Mouse (Mus musculus) neural tube, embryonic 13.5 days (tissue): ENCODE measurements around the gene Serpinb9b. TPM values are rescaled to one million over a fixed set of nuclear protein-coding genes. Genes with fewer than 3 reads are reported as not detected.

Experiments
- ATAC-seq: fragments of 200-750 bp; cut with Nextera tagmentation; 2 replicates; pipeline ENCODE4 v1.8.0; 2017; ENCODE audit warnings: low read depth, mild to moderate bottlenecking, moderate TSS enrichment, moderate library complexity
- H3K27ac ChIP-seq: fragments of 300-500 bp; sonication (generic); replicated peaks from 2 replicates; pipeline ENCODE4 v1.5.1; 2015; ENCODE audit warnings: moderate library complexity, mild to moderate bottlenecking, inconsistent platforms
- H3K27me3 ChIP-seq: fragments of 300-500 bp; sonication (generic); 2 replicates; pipeline ENCODE4 v1.6.1; 2015; ENCODE audit warnings: mild to moderate bottlenecking, inconsistent platforms
- H3K36me3 ChIP-seq: fragments of 300-500 bp; sonication (generic); 2 replicates; pipeline ENCODE4 v1.6.1; 2015; ENCODE audit warnings: mild to moderate bottlenecking, inconsistent platforms
- H3K4me1 ChIP-seq: fragments of 300-500 bp; sonication (generic); replicated peaks from 2 replicates; pipeline ENCODE4 v1.6.1; 2015; ENCODE audit warnings: inconsistent platforms
- H3K4me2 ChIP-seq: fragments of 300-500 bp; sonication (generic); 2 replicates; pipeline ENCODE4 v1.6.1; 2015; ENCODE audit warnings: inconsistent platforms, mild to moderate bottlenecking, moderate library complexity
- H3K4me3 ChIP-seq: fragments of 300-500 bp; sonication (generic); 2 replicates; pipeline ENCODE4 v1.5.1; 2015; ENCODE audit warnings: mild to moderate bottlenecking, inconsistent platforms
- H3K9ac ChIP-seq: fragments of 300-500 bp; sonication (generic); 2 replicates; pipeline ENCODE4 v1.6.1; 2015; ENCODE audit warnings: moderate library complexity, mild to moderate bottlenecking, inconsistent platforms
- H3K9me3 ChIP-seq: fragments of 300-500 bp; sonication (generic); 2 replicates; pipeline ENCODE4 v1.6.1; 2016; ENCODE audit warnings: inconsistent platforms
- WGBS: fragments of 180-500 bp; shearing (Covaris S2); methylation state at CpG from one replicate; pipeline ENCODE4 v1.1.7; 2015; 5-methylcytosine and 5-hydroxymethylcytosine counted together
- polyA plus RNA-seq: library from polyadenylated mRNA; unstranded; fragments of >200 nt; fragmentation: Nextera tagmentation; extraction: Ambion mirVana; gene quantifications from 2 replicates; pipeline ENCODE4 v1.2.1, GENCODE M21; 2015

Gene Serpinb9b
- polyA plus RNA-seq, 1 experiment from 2014 or later, result 0.29 TPM

DNA sequence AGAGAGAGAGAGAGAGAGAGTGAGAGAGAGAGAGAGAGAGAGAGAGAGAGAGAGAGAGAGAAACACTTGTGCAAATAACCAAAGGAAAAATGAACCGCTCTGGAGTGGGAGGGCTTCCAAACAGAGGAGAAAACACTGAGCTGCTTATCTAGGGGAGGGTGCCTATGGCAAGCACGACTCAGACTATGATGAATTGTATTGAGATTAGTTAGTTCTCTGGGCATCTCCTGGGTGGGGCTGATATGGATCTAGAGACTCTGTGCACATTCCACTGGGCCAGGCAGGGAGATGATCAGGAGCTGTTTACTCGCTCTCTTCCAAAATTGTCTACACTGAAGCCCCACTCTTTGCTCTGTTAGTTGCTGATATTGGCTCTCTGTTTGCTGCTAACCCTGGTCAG is 24.5 kb downstream of the Serpinb9b start:
- no peak overlapping the region for H3K4me2 ChIP-seq
- no peak overlapping the region for H3K27ac ChIP-seq
- H3K27me3 ChIP-seq, result no peaks in the 10 kb centered on the region
- H3K4me1 ChIP-seq, result no peaks in the 10 kb centered on the region
- no peak overlapping the region for H3K4me3 ChIP-seq
- no peak for ATAC-seq
- no peak overlapping the region for H3K9ac ChIP-seq
- WGBS, result 75% methylated on average over 3 of the region's 3 CpGs
- H3K36me3 ChIP-seq, result no peaks in the 10 kb centered on the region
- no peaks in the 10 kb centered on the region for H3K9me3 ChIP-seq

DNA sequence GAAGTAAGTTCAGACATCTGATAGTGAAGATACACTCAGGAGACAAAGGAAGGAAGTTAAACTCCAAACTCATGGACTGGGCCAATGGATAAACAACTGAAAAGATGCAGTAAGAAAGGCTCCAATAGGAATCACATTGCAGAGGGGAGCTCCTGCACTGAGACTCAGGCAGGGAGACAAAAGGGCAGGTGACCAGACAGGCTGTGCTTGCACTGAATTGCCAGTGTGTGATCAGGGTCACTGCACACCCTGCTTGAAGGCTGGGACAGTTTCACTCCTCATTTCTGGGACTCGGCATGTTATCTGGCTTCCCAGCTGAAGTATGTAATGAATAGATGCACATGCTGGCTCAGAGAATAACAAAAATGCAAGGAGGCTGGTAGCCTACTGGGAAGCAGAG is 35.8 kb downstream of the Serpinb9b start:
- no peaks in the 10 kb centered on the region for H3K9me3 ChIP-seq
- H3K4me1 ChIP-seq, result no peaks in the 10 kb centered on the region
- WGBS, result 77% methylated on average over 1 of the region's 1 CpGs
- no peak for ATAC-seq
- no peak overlapping the region for H3K27ac ChIP-seq
- no peak overlapping the region for H3K9ac ChIP-seq
- H3K4me3 ChIP-seq, result no peak overlapping the region
- no peaks in the 10 kb centered on the region for H3K27me3 ChIP-seq
- no peaks in the 10 kb centered on the region for H3K36me3 ChIP-seq
- no peak overlapping the region for H3K4me2 ChIP-seq

DNA sequence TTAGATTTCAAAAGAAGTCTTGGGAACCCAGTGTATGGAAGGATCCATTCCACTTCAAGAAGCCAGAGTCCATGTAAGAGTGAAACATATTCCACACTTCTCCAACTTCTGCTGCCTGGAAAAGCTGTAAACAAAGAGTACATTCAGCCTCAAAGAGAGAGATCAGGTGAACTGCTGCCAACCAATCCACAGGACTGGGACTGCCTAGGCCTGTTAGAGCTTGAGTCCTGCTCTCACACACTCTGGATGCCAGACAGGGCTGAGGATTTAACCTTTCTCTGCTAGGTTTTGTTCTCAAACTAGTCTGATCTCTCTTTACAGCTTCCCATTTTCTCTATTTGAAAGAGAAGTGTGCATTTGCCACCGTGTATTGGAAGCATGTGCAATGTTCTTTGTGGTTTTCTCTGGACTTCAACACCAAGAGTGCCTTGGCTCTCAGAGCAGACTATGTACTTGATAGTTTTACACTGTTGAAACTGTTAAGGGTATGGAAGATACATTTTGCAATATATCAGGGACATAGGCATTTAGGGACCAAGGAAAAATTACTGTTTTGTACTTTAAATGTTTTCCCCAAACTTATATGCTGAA is 40.3 kb downstream of the Serpinb9b start:
- Histone ChIP-seq H3K9ac (no peak overlapping the region), H3K27me3 (no peaks in the 10 kb centered on the region), H3K4me2 (no peak overlapping the region), H3K4me1 (no peaks in the 10 kb centered on the region), H3K27ac (no peak overlapping the region), H3K4me3 (no peak overlapping the region), H3K9me3 (0 out of 2 replicates have a peak, but pooled peaks cover 3% of the 10 kb centered on the region), H3K36me3 (no peaks in the 10 kb centered on the region)
- no peak for ATAC-seq
- 81% methylated on average over 1 of the region's 1 CpGs for WGBS

DNA sequence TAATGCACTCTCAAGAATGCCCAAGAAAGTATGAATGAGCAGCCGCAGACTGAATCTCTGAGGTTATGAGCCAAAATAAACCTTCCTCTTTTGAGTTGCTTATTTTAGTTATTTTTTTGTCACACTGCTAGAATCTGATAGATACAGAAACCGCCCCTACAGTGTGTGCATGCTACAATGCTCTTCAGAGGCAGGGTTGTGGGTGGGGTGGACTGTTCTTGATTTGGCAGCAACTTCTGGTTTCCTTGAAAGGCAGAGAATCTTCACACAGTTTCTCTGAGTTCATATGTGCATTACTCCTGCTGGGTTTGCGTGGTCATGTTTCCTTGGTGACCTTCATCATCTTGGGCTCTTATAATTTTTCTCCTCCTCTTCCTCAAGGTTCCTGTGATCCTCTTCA is 40.9 kb downstream of the Serpinb9b start:
- Histone ChIP-seq H3K9ac (no peak overlapping the region), H3K27me3 (no peaks in the 10 kb centered on the region), H3K36me3 (no peaks in the 10 kb centered on the region), H3K9me3 (0 out of 2 replicates have a peak, but pooled peaks cover 3% of the 10 kb centered on the region), H3K27ac (no peak overlapping the region), H3K4me1 (no peaks in the 10 kb centered on the region), H3K4me3 (no peak overlapping the region), H3K4me2 (no peak overlapping the region)
- WGBS, result 88% methylated on average over 3 of the region's 3 CpGs
- no peak for ATAC-seq

DNA sequence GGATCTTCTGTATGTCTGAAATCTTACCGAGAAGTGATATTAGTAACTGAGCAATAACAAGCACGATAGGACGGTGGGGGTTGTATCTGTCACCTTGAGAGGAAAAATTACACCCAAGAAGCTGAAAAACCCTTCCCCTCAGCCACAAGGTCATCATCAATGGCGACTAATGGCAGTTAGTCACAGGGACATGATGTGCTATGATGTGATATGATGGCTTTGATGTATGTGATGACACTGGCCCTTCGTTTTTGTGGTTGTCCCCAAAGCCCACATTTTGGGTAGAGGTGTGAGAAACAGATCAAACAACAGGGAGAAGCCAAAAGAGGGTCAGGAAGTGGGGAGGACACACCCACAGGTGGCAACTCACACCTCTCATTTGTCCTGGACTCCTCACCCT is 44.6 kb downstream of the Serpinb9b start:
- H3K9ac ChIP-seq, result no peak overlapping the region
- no peaks in the 10 kb centered on the region for H3K27me3 ChIP-seq
- no peaks in the 10 kb centered on the region for H3K36me3 ChIP-seq
- H3K4me1 ChIP-seq, result no peaks in the 10 kb centered on the region
- ATAC-seq, result no peak
- WGBS, result 74% methylated on average over 5 of the region's 5 CpGs
- no peak overlapping the region for H3K27ac ChIP-seq
- 0 out of 2 replicates have a peak, but pooled peaks cover 3% of the 10 kb centered on the region for H3K9me3 ChIP-seq
- no peak overlapping the region for H3K4me3 ChIP-seq
- no peak overlapping the region for H3K4me2 ChIP-seq

- ATAC-seq, result no peak
- H3K27me3 ChIP-seq, result no peaks in the 10 kb centered on the region
- H3K36me3 ChIP-seq, result no peaks in the 10 kb centered on the region
Measured at GRCm38 (mm10) chr13:33074029-33074428, 46.8 kb downstream of the Serpinb9b start.

DNA sequence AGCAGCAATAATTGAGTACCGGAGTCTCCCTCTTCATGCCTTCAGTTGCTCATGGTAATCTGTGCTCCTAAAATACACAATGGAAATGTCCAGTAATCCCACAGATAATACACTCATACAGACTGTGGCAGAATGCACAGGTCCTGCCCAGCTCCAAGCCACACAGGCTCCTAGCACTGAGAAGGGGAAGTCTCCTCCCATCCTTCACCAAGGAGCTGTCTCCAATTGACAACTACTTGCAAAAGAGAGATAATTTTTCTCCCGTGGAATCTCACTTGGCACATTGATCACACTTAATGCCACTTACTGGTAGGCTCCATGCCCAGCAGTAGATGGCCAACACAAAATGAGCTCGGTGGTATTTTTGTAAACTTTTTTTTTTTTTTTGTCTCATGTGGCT is 49.0 kb downstream of the Serpinb9b start:
- H3K9ac ChIP-seq, result no peak overlapping the region
- 83% methylated on average over 3 of the region's 3 CpGs for WGBS
- H3K4me3 ChIP-seq, result no peak overlapping the region
- no peaks in the 10 kb centered on the region for H3K27me3 ChIP-seq
- H3K9me3 ChIP-seq, result no peaks in the 10 kb centered on the region
- no peak overlapping the region for H3K4me2 ChIP-seq
- H3K27ac ChIP-seq, result no peak overlapping the region
- H3K4me1 ChIP-seq, result no peaks in the 10 kb centered on the region
- ATAC-seq, result no peak
- H3K36me3 ChIP-seq, result no peaks in the 10 kb centered on the region

More at GRCm38 (mm10) chr13:33074029-33074428, 46.8 kb downstream of the Serpinb9b start:
- Histone ChIP-seq H3K9ac (no peak overlapping the region), H3K4me1 (no peaks in the 10 kb centered on the region), H3K27ac (no peak overlapping the region), H3K4me2 (no peak overlapping the region), H3K9me3 (0 out of 2 replicates have a peak, but pooled peaks cover under 1% of the 10 kb centered on the region), H3K4me3 (no peak overlapping the region)

- Histone ChIP-seq H3K9ac (no peak overlapping the region), H3K27me3 (no peaks in the 10 kb centered on the region), H3K36me3 (no peaks in the 10 kb centered on the region), H3K4me2 (no peak overlapping the region), H3K4me1 (no peaks in the 10 kb centered on the region), H3K27ac (no peak overlapping the region), H3K9me3 (no peaks in the 10 kb centered on the region), H3K4me3 (no peak overlapping the region)
- 92% methylated on average over 10 of the region's 10 CpGs for whole genome bisulfite sequencing
- no peak for ATAC-seq
Measured at GRCm38 (mm10) chr13:33077026-33077685, 49.9 kb downstream of the Serpinb9b start.

- no peaks in the 10 kb centered on the region for H3K4me1 ChIP-seq
- no peaks in the 10 kb centered on the region for H3K36me3 ChIP-seq
- H3K27ac ChIP-seq, result no peak within 1 kb of the TSS
- no peaks in the 10 kb centered on the region for H3K9me3 ChIP-seq
- no peak within 1 kb of the TSS for H3K9ac ChIP-seq
- H3K4me2 ChIP-seq, result peak within 1 kb of the TSS; percentile 18; the same call in 1 of the 2 replicates
- H3K4me3 ChIP-seq, result no peak within 1 kb of the TSS
- no peak for ATAC-seq
- H3K27me3 ChIP-seq, result no peaks in the 10 kb centered on the region
- 63% methylated on average over 3 of the region's 3 CpGs for WGBS
Measured at GRCm38 (mm10) chr13:33078056-33078705, 51.0 kb downstream of the Serpinb9b start, which contains the start of gene Serpinb1b. Serpinb1b (plus strand) TSS chr13:33078575.

GRCm38 (mm10) chr13:33079391-33079790 is 52.2 kb downstream of the Serpinb9b start:
- no peak overlapping the region for H3K9ac ChIP-seq
- no peaks in the 10 kb centered on the region for H3K36me3 ChIP-seq
- ATAC-seq, result no peak
- H3K27me3 ChIP-seq, result no peaks in the 10 kb centered on the region
- H3K9me3 ChIP-seq, result no peaks in the 10 kb centered on the region
- H3K4me1 ChIP-seq, result no peaks in the 10 kb centered on the region
- no peak overlapping the region for H3K4me3 ChIP-seq
- no peak overlapping the region for H3K27ac ChIP-seq
- peak overlapping the region; percentile 18; the same call in 1 of the 2 replicates for H3K4me2 ChIP-seq
- WGBS, result 32% methylated on average over 6 of the region's 6 CpGs

DNA sequence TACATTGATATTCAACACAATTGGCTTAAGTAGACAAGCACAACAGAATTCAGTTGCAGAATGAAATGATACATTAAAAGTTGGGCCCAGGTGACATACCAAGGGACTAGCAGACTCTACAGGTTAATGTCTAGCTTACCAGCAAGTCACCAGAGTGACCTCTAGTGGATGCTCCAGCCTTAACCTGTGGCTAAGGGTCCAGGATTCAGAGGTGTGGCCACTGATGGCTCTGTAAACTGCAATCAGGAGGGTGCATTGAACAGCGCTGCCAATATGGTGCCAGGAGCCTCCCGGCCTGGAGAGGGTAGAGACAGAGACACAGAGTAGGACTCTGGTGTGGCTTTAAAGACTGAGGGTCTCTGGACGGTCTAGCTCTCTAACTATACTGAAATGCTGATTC is 53.1 kb downstream of the Serpinb9b start:
- no peaks in the 10 kb centered on the region for H3K27me3 ChIP-seq
- no peak overlapping the region for H3K27ac ChIP-seq
- WGBS, result 17% methylated on average over 3 of the region's 3 CpGs
- no peaks in the 10 kb centered on the region for H3K36me3 ChIP-seq
- H3K9me3 ChIP-seq, result no peaks in the 10 kb centered on the region
- no peaks in the 10 kb centered on the region for H3K4me1 ChIP-seq
- no peak overlapping the region for H3K9ac ChIP-seq
- no peak overlapping the region for H3K4me3 ChIP-seq
- no peak for ATAC-seq
- H3K4me2 ChIP-seq, result no peak overlapping the region

GRCm38 (mm10) chr13:33083834-33084233 is 56.6 kb downstream of the Serpinb9b start:
- no peak overlapping the region for H3K4me2 ChIP-seq
- no peak overlapping the region for H3K4me3 ChIP-seq
- whole genome bisulfite sequencing, result 68% methylated on average over 2 of the region's 2 CpGs
- no peak for ATAC-seq
- no peaks in the 10 kb centered on the region for H3K4me1 ChIP-seq
- H3K27ac ChIP-seq, result no peak overlapping the region
- no peak overlapping the region for H3K9ac ChIP-seq
- H3K9me3 ChIP-seq, result no peaks in the 10 kb centered on the region
- no peaks in the 10 kb centered on the region for H3K27me3 ChIP-seq
- no peaks in the 10 kb centered on the region for H3K36me3 ChIP-seq
